In the genomic region with DNA sequence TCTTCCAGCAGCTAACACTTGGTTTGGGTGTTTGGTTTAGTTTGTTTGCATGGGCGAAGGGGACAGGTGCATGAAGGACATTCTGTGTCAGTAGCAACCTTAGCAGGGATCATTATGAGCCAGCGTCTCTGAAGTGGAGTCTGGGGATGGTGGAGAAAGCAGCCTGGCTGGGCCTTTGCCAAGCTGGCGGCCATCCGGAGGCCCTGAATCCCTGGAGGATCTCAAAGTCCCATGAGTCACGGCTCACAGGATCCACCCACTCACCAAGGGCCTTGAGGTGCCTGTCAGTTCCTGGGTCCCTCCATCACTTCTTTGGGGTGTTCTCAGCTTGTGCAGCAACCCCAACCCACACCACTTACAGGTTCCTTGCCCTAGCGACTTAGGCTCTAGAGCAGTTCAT, we compare ENCODE assay signal across 14 mouse cellular contexts.
DNase-seq lines count a peak whose midpoint lies in the region; ATAC-seq and TF ChIP-seq lines count a peak whose summit lies in the region.
"Had no signal": no experiment of that assay in that cellular context is flagged by ENCODE, and none has a peak within 500 bp of the region (broad histone marks: within the 10 kb centered on the region; RNA-seq: fewer than 3 reads in every experiment).

No protein-coding gene starts in this region.

- peak; percentile 9 to 13 for DNase-seq in cerebellum, postnatal 14 days
- DNase-seq in cerebellum, postnatal 4 days (ENCODE audit: low spot score in 2 of 2) = no peak
- peak; percentile 93 for DNase-seq in kidney, adult 2 months
- DNase-seq in adrenal gland, adult 18-20 months (ENCODE audit: low spot score in 2 of 2) = peak; percentile 64 to 77
- peak; percentile 91 for DNase-seq in kidney, adult 9 months
- DNase-seq in forebrain, postnatal 0 days = no peak
- no peak for DNase-seq in midbrain, postnatal 0 days (ENCODE audit: low spot score)
- DNase-seq: cerebellum, adult 18-20 months; heart, adult 18-20 months had no signal

- no peak for TF ChIP-seq POLR2A in kidney, adult 2 months (IDR thresholded peaks at IDR 0.05; ENCODE audit: low read depth, low read length)

- H3K4me1 ChIP-seq in kidney, adult 2 months (ENCODE audit: control insufficient read depth, insufficient read depth, low read length) = peaks cover 47% of the 10 kb centered on the region
- no peaks in the 10 kb centered on the region for H3K4me1 ChIP-seq in kidney, embryonic 14.5 days (ENCODE audit: control insufficient read depth, insufficient read depth, low read length)
- H3K4me1 ChIP-seq in forebrain, postnatal 0 days (ENCODE audit: insufficient read depth) = no peaks in the 10 kb centered on the region
- H3K4me1 ChIP-seq in midbrain, postnatal 0 days (ENCODE audit: insufficient read depth, low read length) = no peaks in the 10 kb centered on the region
- H3K4me1 ChIP-seq: forebrain, embryonic 12.5 days; megakaryocyte, embryonic 14.5 days had no signal

- no peak overlapping the region for H3K9ac ChIP-seq in kidney, embryonic 14.5 days (ENCODE audit: low read depth, low read length)
- H3K9ac ChIP-seq in forebrain, postnatal 0 days = no peak overlapping the region
- no peak overlapping the region for H3K9ac ChIP-seq in midbrain, postnatal 0 days (replicated peaks; ENCODE audit: low read length, poor library complexity, severe bottlenecking)
- H3K9ac ChIP-seq: forebrain, embryonic 12.5 days; liver, embryonic 14.5 days had no signal

- TF ChIP-seq CTCF in kidney, adult 2 months (conservative IDR thresholded peaks at IDR 0.05; ENCODE audit: insufficient read depth, insufficient read length, low read depth, low read length) = no peak
- no peak for TF ChIP-seq CTCF in forebrain, postnatal 0 days (IDR thresholded peaks at IDR 0.05; ENCODE audit: low read depth)
- no peak for TF ChIP-seq CTCF in midbrain, postnatal 0 days (IDR thresholded peaks at IDR 0.05)

- no peak for ATAC-seq in kidney, embryonic 14.5 days (ENCODE audit: low FRiP score, low TSS enrichment)
- no peak for ATAC-seq in forebrain, postnatal 0 days
- no peak for ATAC-seq in midbrain, postnatal 0 days (ENCODE audit: low FRiP score)
- ATAC-seq: inflammation-experienced regulatory T-cells, adult 6 months had no signal

- H3K9me3 ChIP-seq in kidney, embryonic 14.5 days (ENCODE audit: control insufficient read depth, low read length) = no peaks in the 10 kb centered on the region
- H3K9me3 ChIP-seq in forebrain, postnatal 0 days (ENCODE audit: low read length) = no peaks in the 10 kb centered on the region
- H3K9me3 ChIP-seq in midbrain, postnatal 0 days (ENCODE audit: low read length) = no peaks in the 10 kb centered on the region
- H3K9me3 ChIP-seq: forebrain, embryonic 12.5 days had no signal

- H3K27ac ChIP-seq in kidney, adult 2 months (ENCODE audit: insufficient read depth, low read depth, low read length) = no peak overlapping the region
- no peak overlapping the region for H3K27ac ChIP-seq in kidney, embryonic 14.5 days (ENCODE audit: low read depth, low read length)
- H3K27ac ChIP-seq in forebrain, postnatal 0 days (ENCODE audit: low read depth, low read length) = no peak overlapping the region
- H3K27ac ChIP-seq in midbrain, postnatal 0 days (ENCODE audit: low read depth, low read length) = no peak overlapping the region
- H3K27ac ChIP-seq: forebrain, embryonic 12.5 days; liver, embryonic 14.5 days had no signal

- no peak overlapping the region for H3K4me2 ChIP-seq in kidney, embryonic 14.5 days (replicated peaks; ENCODE audit: low read depth, low read length)
- H3K4me2 ChIP-seq in forebrain, postnatal 0 days (ENCODE audit: low read depth) = no peak overlapping the region
- H3K4me2 ChIP-seq in midbrain, postnatal 0 days (ENCODE audit: low read depth, low read length, poor library complexity, severe bottlenecking) = no peak overlapping the region
- H3K4me2 ChIP-seq: forebrain, embryonic 12.5 days had no signal

- H3K27me3 ChIP-seq in kidney, adult 2 months (replicated peaks; ENCODE audit: control insufficient read depth, insufficient read depth, low read length) = no peaks in the 10 kb centered on the region
- no peaks in the 10 kb centered on the region for H3K27me3 ChIP-seq in kidney, embryonic 14.5 days (ENCODE audit: control insufficient read depth, insufficient read depth, low read length)
- no peaks in the 10 kb centered on the region for H3K27me3 ChIP-seq in forebrain, postnatal 0 days (ENCODE audit: insufficient read depth, low read length)
- no peaks in the 10 kb centered on the region for H3K27me3 ChIP-seq in midbrain, postnatal 0 days (ENCODE audit: insufficient read depth, low read length)
- H3K27me3 ChIP-seq: forebrain, embryonic 12.5 days; megakaryocyte, embryonic 14.5 days had no signal

- WGBS in kidney, adult 2 months = 52% methylated on average over 6 of the region's 6 CpGs
- 79% methylated on average over 6 of the region's 6 CpGs for WGBS in kidney, embryonic 14.5 days
- 71% methylated on average over 6 of the region's 6 CpGs for WGBS in forebrain, postnatal 0 days
- 85% methylated on average over 6 of the region's 6 CpGs for WGBS in midbrain, postnatal 0 days

- no peaks in the 10 kb centered on the region for H3K36me3 ChIP-seq in kidney, adult 2 months (ENCODE audit: control insufficient read depth, insufficient read depth, low read length)
- no peaks in the 10 kb centered on the region for H3K36me3 ChIP-seq in kidney, embryonic 14.5 days (ENCODE audit: control insufficient read depth, insufficient read depth, low read length)
- no peaks in the 10 kb centered on the region for H3K36me3 ChIP-seq in forebrain, postnatal 0 days (ENCODE audit: insufficient read depth)
- no peaks in the 10 kb centered on the region for H3K36me3 ChIP-seq in midbrain, postnatal 0 days (ENCODE audit: insufficient read depth, low read length)
- H3K36me3 ChIP-seq: forebrain, embryonic 12.5 days had no signal

- no peak overlapping the region for H3K4me3 ChIP-seq in kidney, adult 2 months (ENCODE audit: insufficient read depth, low read depth, low read length)
- H3K4me3 ChIP-seq in kidney, embryonic 14.5 days (ENCODE audit: low read length) = no peak overlapping the region
- no peak overlapping the region for H3K4me3 ChIP-seq in forebrain, postnatal 0 days (ENCODE audit: low read depth, low read length)
- H3K4me3 ChIP-seq in midbrain, postnatal 0 days (ENCODE audit: low read depth, low read length) = no peak overlapping the region
- H3K4me3 ChIP-seq: forebrain, embryonic 12.5 days; megakaryocyte, embryonic 14.5 days had no signal

Comparison
In these comparisons a context has a peak if more than half of its experiments do, and no peak if none do; other contexts are left out.
1. DNase-seq: peak in cerebellum, postnatal 14 days (2 of 2), kidney, adult 2 months (single experiment), adrenal gland, adult 18-20 months (2 of 2) and kidney, adult 9 months (single experiment); none in cerebellum, postnatal 4 days (0 of 2), forebrain, postnatal 0 days (single experiment) and midbrain, postnatal 0 days (single experiment).